Mouse (Mus musculus): Measurements from ENCODE around the gene Bach2.

DNA sequence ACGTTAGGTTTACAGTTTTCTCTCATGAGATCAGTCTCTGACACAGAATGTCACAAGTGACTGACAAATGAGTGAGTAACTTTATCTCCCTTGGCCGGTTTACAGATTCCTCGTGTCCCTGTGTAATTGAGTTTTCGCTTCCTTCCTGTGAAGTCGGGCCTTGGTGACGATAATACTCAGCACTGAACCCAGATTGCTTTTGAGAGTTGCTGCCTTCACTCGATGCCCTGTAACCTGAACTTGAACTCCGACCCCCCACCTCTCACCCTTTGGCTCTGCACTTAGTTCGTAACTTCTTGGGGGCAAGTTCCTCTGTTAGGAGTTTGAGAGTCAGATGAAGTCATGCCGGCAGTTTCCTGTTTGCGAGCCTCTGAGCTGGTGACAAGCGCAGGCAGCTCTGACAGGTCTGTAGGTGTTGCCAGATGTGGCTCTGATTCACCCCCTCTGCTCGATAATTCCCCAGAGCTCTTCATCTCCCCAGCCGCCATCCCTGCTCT is 124.9 kb downstream of the Bach2 start:
- TF ChIP-seq CTCF (IDR thresholded peaks at IDR 0.05; ENCODE audit: insufficient read depth, low read length) (no peak), POLR2A (IDR thresholded peaks at IDR 0.05; ENCODE audit: borderline replicate concordance, extremely low read depth, low read depth, low read length) (no peak)
